Mouse (Mus musculus) forebrain, embryonic 14.5 days (tissue): Measurements from ENCODE around the gene St6galnac6. TPM values are rescaled to one million over a fixed set of nuclear protein-coding genes. Genes with fewer than 3 reads are reported as not detected.

ENCODE experiments used
- ATAC-seq: fragments of 200-750 bp; cut with Nextera tagmentation; 2 replicates; pipeline ENCODE4 v1.8.0; 2017; ENCODE audit warnings: mild to moderate bottlenecking, moderate library complexity
- DNase-seq: peaks from one replicate; pipeline ENCODE4 v3.0.0-alpha.2; 2015; ENCODE audit warnings: low spot score
- H3K27ac ChIP-seq: fragments of 300-500 bp; sonication (generic); 2 replicates; pipeline ENCODE4 v1.5.1; 2014; ENCODE audit warnings: low read depth, mild to moderate bottlenecking, control low read depth, low read length, moderate library complexity
- H3K27me3 ChIP-seq: fragments of 300-500 bp; sonication (generic); replicated peaks from 2 replicates; pipeline ENCODE4 v1.6.1; 2014; ENCODE audit warnings: low read length, control low read depth, mixed read lengths; ENCODE audit not compliant: control insufficient read depth, insufficient read depth
- H3K36me3 ChIP-seq: fragments of 300-500 bp; sonication (generic); 2 replicates; pipeline ENCODE4 v1.6.1; 2014; ENCODE audit warnings: low read length, control low read depth; ENCODE audit not compliant: control insufficient read depth, insufficient read depth
- H3K4me1 ChIP-seq: fragments of 300-500 bp; sonication (generic); 2 replicates; pipeline ENCODE4 v1.6.1; 2014; ENCODE audit warnings: antibody characterized with exemption, low read length, control low read depth; ENCODE audit not compliant: control insufficient read depth, insufficient read depth
- H3K4me2 ChIP-seq: fragments of 300-500 bp; sonication (generic); 2 replicates; pipeline ENCODE4 v1.6.1; 2014; ENCODE audit warnings: mild to moderate bottlenecking, control low read depth, low read length
- H3K4me3 ChIP-seq: fragments of 300-500 bp; sonication (generic); 2 replicates; pipeline ENCODE4 v1.5.1; 2014; ENCODE audit warnings: low read depth, low read length, control low read depth
- H3K9ac ChIP-seq: fragments of 300-500 bp; sonication (generic); 2 replicates; pipeline ENCODE4 v1.6.1; 2014; ENCODE audit warnings: mild to moderate bottlenecking, low read length, control low read depth, moderate library complexity
- H3K9me3 ChIP-seq: fragments of 300-500 bp; sonication (generic); replicated peaks from 2 replicates; pipeline ENCODE4 v1.6.1; 2016; ENCODE audit warnings: low read length, control low read depth, mixed read lengths; ENCODE audit not compliant: control insufficient read depth
- WGBS: fragments of 180-500 bp; shearing (Covaris S2); extraction: QIAGEN DNeasy Blood & Tissue Kit; methylation state at CpG from one replicate; pipeline ENCODE4 v1.1.7; 2014; 5-methylcytosine and 5-hydroxymethylcytosine counted together
- polyA plus RNA-seq: library from polyadenylated mRNA; unstranded; fragments of >200 nt; fragmentation: Nextera tagmentation; extraction: Ambion mirVana; gene quantifications from 2 replicates; pipeline ENCODE4 v1.2.1, GENCODE M21; 2014

Gene St6galnac6
- polyA plus RNA-seq, 1 experiment from 2014 or later = 5.7 TPM

GRCm38 (mm10) chr2:32644799-32645475 lies 45.4 kb downstream of the St6galnac6 start:
- Histone ChIP-seq H3K27me3 (no peaks in the 10 kb centered on the region), H3K36me3 (no peaks in the 10 kb centered on the region), H3K4me2 (no peak overlapping the region), H3K27ac (no peak overlapping the region), H3K9ac (no peak overlapping the region), H3K9me3 (no peaks in the 10 kb centered on the region), H3K4me3 (no peak overlapping the region), H3K4me1 (no peaks in the 10 kb centered on the region)
- WGBS = 81% methylated on average over 8 of the region's 8 CpGs
- DNase-seq (no peak), ATAC-seq (no peak)

GRCm38 (mm10) chr2:32645647-32646046 lies 46.1 kb downstream of the St6galnac6 start:
- H3K9me3 ChIP-seq = no peaks in the 10 kb centered on the region
- ATAC-seq = no peak
- no peak overlapping the region for H3K9ac ChIP-seq
- no peak overlapping the region for H3K4me3 ChIP-seq
- no peak overlapping the region for H3K4me2 ChIP-seq
- 73% methylated on average over 3 of the region's 3 CpGs for WGBS
- no peaks in the 10 kb centered on the region for H3K27me3 ChIP-seq
- no peak for DNase-seq
- H3K4me1 ChIP-seq = no peaks in the 10 kb centered on the region
- H3K36me3 ChIP-seq = no peaks in the 10 kb centered on the region
- no peak overlapping the region for H3K27ac ChIP-seq

GRCm38 (mm10) chr2:32646379-32647056 lies 47.0 kb downstream of the St6galnac6 start, which contains the start of gene Eng:
Eng (plus strand) TSS chr2:32646595.
- no peak within 1 kb of the TSS for H3K27ac ChIP-seq
- no peak within 1 kb of the TSS for H3K4me2 ChIP-seq
- no peak for ATAC-seq

GRCm38 (mm10) chr2:32647366-32647765 lies 47.9 kb downstream of the St6galnac6 start:
- Histone ChIP-seq H3K9ac (no peak overlapping the region), H3K27me3 (no peaks in the 10 kb centered on the region), H3K4me2 (no peak overlapping the region), H3K9me3 (no peaks in the 10 kb centered on the region), H3K4me1 (no peaks in the 10 kb centered on the region), H3K27ac (no peak overlapping the region), H3K4me3 (no peak overlapping the region), H3K36me3 (no peaks in the 10 kb centered on the region)
- ATAC-seq (no peak), DNase-seq (no peak)
- 92% methylated on average over 7 of the region's 7 CpGs for WGBS

More at GRCm38 (mm10) chr2:32646379-32647056, 47.0 kb downstream of the St6galnac6 start, which contains the start of gene Eng:
- Histone ChIP-seq H3K27me3 (no peaks in the 10 kb centered on the region), H3K4me1 (no peaks in the 10 kb centered on the region), H3K36me3 (no peaks in the 10 kb centered on the region), H3K9ac (no peak within 1 kb of the TSS), H3K4me3 (no peak within 1 kb of the TSS), H3K9me3 (no peaks in the 10 kb centered on the region)
- no peak for DNase-seq
- 73% methylated on average over 31 of the region's 31 CpGs for WGBS

GRCm38 (mm10) chr2:32653764-32654163 lies 54.3 kb downstream of the St6galnac6 start:
- DNase-seq (no peak), ATAC-seq (no peak)
- 65% methylated on average over 7 of the region's 7 CpGs for WGBS
- Histone ChIP-seq H3K4me1 (no peaks in the 10 kb centered on the region), H3K27me3 (no peaks in the 10 kb centered on the region), H3K27ac (no peak overlapping the region), H3K4me3 (no peak overlapping the region), H3K4me2 (no peak overlapping the region), H3K9ac (no peak overlapping the region), H3K9me3 (no peaks in the 10 kb centered on the region), H3K36me3 (no peaks in the 10 kb centered on the region)

GRCm38 (mm10) chr2:32654743-32655393 lies 55.4 kb downstream of the St6galnac6 start:
- no peaks in the 10 kb centered on the region for H3K27me3 ChIP-seq
- WGBS = 87% methylated on average over 14 of the region's 14 CpGs
- H3K4me3 ChIP-seq = no peak overlapping the region
- ATAC-seq (no peak), DNase-seq (no peak)
- no peak overlapping the region for H3K9ac ChIP-seq
- H3K4me1 ChIP-seq = no peaks in the 10 kb centered on the region
- H3K36me3 ChIP-seq = no peaks in the 10 kb centered on the region
- no peak overlapping the region for H3K4me2 ChIP-seq
- no peak overlapping the region for H3K27ac ChIP-seq
- no peaks in the 10 kb centered on the region for H3K9me3 ChIP-seq

- H3K4me1 ChIP-seq = no peaks in the 10 kb centered on the region
- H3K36me3 ChIP-seq = no peaks in the 10 kb centered on the region
- H3K9me3 ChIP-seq = no peaks in the 10 kb centered on the region
- H3K27ac ChIP-seq = no peak overlapping the region
- 92% methylated on average over 3 of the region's 3 CpGs for WGBS
- no peak overlapping the region for H3K9ac ChIP-seq
- DNase-seq (no peak), ATAC-seq (no peak)
- H3K27me3 ChIP-seq = no peaks in the 10 kb centered on the region
- H3K4me3 ChIP-seq = no peak overlapping the region
- no peak overlapping the region for H3K4me2 ChIP-seq
These were observed 55.9 kb downstream of the St6galnac6 start for GRCm38 (mm10) chr2:32655394-32655744.

- no peak for DNase-seq
- Histone ChIP-seq H3K4me2 (no peak overlapping the region), H3K4me1 (no peaks in the 10 kb centered on the region), H3K27ac (no peak overlapping the region), H3K36me3 (no peaks in the 10 kb centered on the region), H3K4me3 (no peak overlapping the region), H3K27me3 (no peaks in the 10 kb centered on the region), H3K9me3 (no peaks in the 10 kb centered on the region), H3K9ac (no peak overlapping the region)
- 78% methylated on average over 12 of the region's 12 CpGs for WGBS
- no peak for ATAC-seq
These were observed 56.3 kb downstream of the St6galnac6 start for GRCm38 (mm10) chr2:32655826-32656225.

GRCm38 (mm10) chr2:32658873-32659272 lies 59.4 kb downstream of the St6galnac6 start:
- no peak overlapping the region for H3K4me3 ChIP-seq
- H3K36me3 ChIP-seq = no peaks in the 10 kb centered on the region
- no peaks in the 10 kb centered on the region for H3K9me3 ChIP-seq
- ATAC-seq = no peak
- H3K9ac ChIP-seq = no peak overlapping the region
- no peaks in the 10 kb centered on the region for H3K27me3 ChIP-seq
- H3K27ac ChIP-seq = no peak overlapping the region
- no peak for DNase-seq
- H3K4me1 ChIP-seq = no peaks in the 10 kb centered on the region
- WGBS = 91% methylated on average over 2 of the region's 2 CpGs
- H3K4me2 ChIP-seq = no peak overlapping the region
